Mouse (Mus musculus) limb, embryonic 14.5 days (tissue): Measurements from ENCODE around the gene Ciita. TPM values are rescaled to one million over a fixed set of nuclear protein-coding genes. Genes with fewer than 3 reads are reported as not detected.

Experiments used
- ATAC-seq: fragments of 200-750 bp; cut with Nextera tagmentation; 2 replicates; pipeline ENCODE4 v1.8.0; 2017; ENCODE audit warnings: low read depth, moderate number of reproducible peaks, moderate TSS enrichment; ENCODE audit not compliant: low FRiP score
- DNase-seq: peaks from one replicate; pipeline ENCODE4 v3.0.0-alpha.2; 2015; ENCODE audit warnings: low spot score
- H3K27ac ChIP-seq: fragments of 300-500 bp; sonication (generic); replicated peaks from 2 replicates; pipeline ENCODE4 v1.5.1; 2014; ENCODE audit warnings: low read depth, mild to moderate bottlenecking, low read length, moderate library complexity, mixed read lengths
- H3K27me3 ChIP-seq: fragments of 300-500 bp; sonication (generic); 2 replicates; pipeline ENCODE4 v1.6.1; 2014; ENCODE audit warnings: low read length, mixed read lengths; ENCODE audit not compliant: control insufficient read depth, insufficient read depth
- H3K36me3 ChIP-seq: fragments of 300-500 bp; sonication (generic); 2 replicates; pipeline ENCODE4 v1.6.1; 2014; ENCODE audit warnings: mild to moderate bottlenecking, low read length, moderate library complexity, mixed read lengths; ENCODE audit not compliant: control insufficient read depth, insufficient read depth
- H3K4me1 ChIP-seq: fragments of 300-500 bp; sonication (generic); 2 replicates; pipeline ENCODE4 v1.6.1; 2014; ENCODE audit warnings: antibody characterized with exemption, low read length, mixed read lengths; ENCODE audit not compliant: control insufficient read depth, insufficient read depth
- H3K4me2 ChIP-seq: fragments of 300-500 bp; sonication (generic); replicated peaks from 2 replicates; pipeline ENCODE4 v1.6.1; 2014; ENCODE audit warnings: low read depth, mild to moderate bottlenecking, low read length, moderate library complexity; ENCODE audit not compliant: severe bottlenecking
- H3K4me3 ChIP-seq: fragments of 300-500 bp; sonication (generic); replicated peaks from 2 replicates; pipeline ENCODE4 v1.5.1; 2014; ENCODE audit warnings: low read length
- H3K9ac ChIP-seq: fragments of 300-500 bp; sonication (generic); 2 replicates; pipeline ENCODE4 v1.6.1; 2014; ENCODE audit warnings: mild to moderate bottlenecking, low read depth, low read length, moderate library complexity; ENCODE audit not compliant: severe bottlenecking
- H3K9me3 ChIP-seq: fragments of 300-500 bp; sonication (generic); 2 replicates; pipeline ENCODE4 v1.6.1; 2016; ENCODE audit warnings: low read length; ENCODE audit not compliant: control insufficient read depth
- POLR2A ChIP-seq: fragments of 200-500 bp; IDR thresholded peaks from 2 replicates; pipeline ENCODE4 v1.8.0; 2012; ENCODE audit warnings: inconsistent platforms, mild to moderate bottlenecking, moderate library complexity, borderline replicate concordance; ENCODE audit not compliant: insufficient read depth, insufficient read length; ENCODE audit errors: extremely low read depth
- WGBS: fragments of 180-500 bp; shearing (Covaris S2); extraction: QIAGEN DNeasy Blood & Tissue Kit; methylation state at CpG from one replicate; pipeline ENCODE4 v1.1.7; 2014; 5-methylcytosine and 5-hydroxymethylcytosine counted together
- polyA plus RNA-seq, 2 experiments: library from polyadenylated mRNA; depleted of rRNA in 1 of 2; stranded (reverse) in 1 of 2; unstranded in 1 of 2; fragments of >200 nt; fragmentation: Nextera tagmentation in 1 of 2; extraction: Ambion mirVana in 1 of 2; gene quantifications; 2 replicates each; pipeline versions ENCODE4 v1.2.1 to v1.2.3; 2012 to 2014

The Ciita gene
- polyA plus RNA-seq, 2 experiments: 0.10 to 0.44 TPM

DNA sequence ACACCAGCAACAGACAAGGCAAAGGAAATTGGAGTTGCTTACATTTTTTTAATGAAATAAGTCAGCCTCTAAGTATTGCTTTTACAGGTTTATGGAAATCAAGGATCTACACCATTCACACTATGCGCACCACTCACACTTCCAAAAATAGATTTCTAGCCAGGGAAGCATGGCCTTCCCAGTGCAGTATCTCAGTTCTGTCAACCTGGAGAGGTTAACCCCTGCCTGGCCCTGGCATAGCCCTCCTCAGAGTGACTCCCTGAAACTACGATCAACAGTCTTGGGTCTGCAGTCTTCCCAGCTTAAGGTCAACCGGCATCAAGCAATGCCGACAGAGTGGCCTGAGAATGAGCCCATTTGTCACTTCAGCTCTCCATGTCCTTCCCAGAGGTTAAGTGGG is 50.3 kb downstream of the Ciita start:
- Histone ChIP-seq H3K9me3 (no peaks in the 10 kb centered on the region), H3K9ac (no peak overlapping the region), H3K4me3 (no peak overlapping the region), H3K27ac (no peak overlapping the region), H3K4me2 (no peak overlapping the region), H3K36me3 (peaks cover 34% of the 10 kb centered on the region), H3K4me1 (no peaks in the 10 kb centered on the region), H3K27me3 (no peaks in the 10 kb centered on the region)
- ATAC-seq (no peak), DNase-seq (no peak)
- 95% methylated on average over 4 of the region's 4 CpGs for WGBS
- TF ChIP-seq POLR2A: no peak

DNA sequence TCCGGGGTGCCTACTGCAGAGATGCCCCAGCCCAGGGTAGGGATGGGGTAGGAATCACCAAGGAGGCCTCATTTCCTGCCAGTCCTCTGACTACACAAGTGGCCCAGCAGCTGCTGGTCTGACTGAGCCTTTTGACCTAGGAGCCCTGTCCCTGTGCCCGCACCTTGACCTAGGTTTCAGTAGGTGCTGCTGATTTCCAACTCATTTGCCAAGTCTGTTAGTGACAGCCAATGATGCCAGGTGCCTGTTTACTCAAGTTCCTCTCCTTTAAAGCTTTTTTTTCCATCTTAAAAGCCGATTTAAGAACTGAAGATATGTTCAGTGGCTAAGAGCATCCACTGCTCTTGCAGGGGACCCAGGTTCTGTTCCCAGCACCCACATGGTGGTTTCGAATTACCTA is 53.9 kb downstream of the Ciita start:
- ATAC-seq (no peak), DNase-seq (no peak)
- Histone ChIP-seq H3K27me3 (no peaks in the 10 kb centered on the region), H3K9ac (no peak overlapping the region), H3K4me3 (no peak overlapping the region), H3K9me3 (no peaks in the 10 kb centered on the region), H3K27ac (no peak overlapping the region), H3K36me3 (peaks cover 52% of the 10 kb centered on the region), H3K4me2 (no peak overlapping the region), H3K4me1 (no peaks in the 10 kb centered on the region; the same call in 1 of the 2 replicates)
- TF ChIP-seq POLR2A: no peak
- WGBS: 92% methylated on average over 4 of the region's 4 CpGs

DNA sequence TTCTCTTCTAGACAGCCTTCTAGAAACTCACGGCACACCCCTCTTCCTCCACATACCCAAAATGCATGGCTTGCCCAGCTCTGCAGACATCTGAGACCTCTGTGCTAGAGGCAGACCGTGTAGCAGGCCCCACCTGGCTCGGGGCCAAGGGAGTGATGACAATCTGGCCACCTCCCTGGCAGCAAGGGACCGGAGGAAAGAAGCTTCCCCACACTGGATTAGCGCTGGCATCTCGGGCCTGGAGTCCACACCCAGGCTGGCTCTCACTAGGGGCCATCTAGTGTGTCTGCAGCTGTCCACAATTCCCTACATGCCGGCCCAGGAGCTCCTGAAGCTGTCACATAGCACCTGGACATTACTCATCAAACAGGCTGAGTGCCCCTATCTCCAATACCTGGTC is 54.7 kb downstream of the Ciita start:
- H3K9me3 ChIP-seq: no peaks in the 10 kb centered on the region
- 76% methylated on average over 7 of the region's 7 CpGs for WGBS
- H3K4me3 ChIP-seq: no peak overlapping the region
- H3K4me1 ChIP-seq: peaks cover 7% of the 10 kb centered on the region
- no peak overlapping the region for H3K9ac ChIP-seq
- no peak overlapping the region for H3K4me2 ChIP-seq
- TF ChIP-seq POLR2A: no peak
- DNase-seq (peak; percentile 28), ATAC-seq (no peak)
- no peak overlapping the region for H3K27ac ChIP-seq
- H3K27me3 ChIP-seq: no peaks in the 10 kb centered on the region
- H3K36me3 ChIP-seq: peaks cover 49% of the 10 kb centered on the region

DNA sequence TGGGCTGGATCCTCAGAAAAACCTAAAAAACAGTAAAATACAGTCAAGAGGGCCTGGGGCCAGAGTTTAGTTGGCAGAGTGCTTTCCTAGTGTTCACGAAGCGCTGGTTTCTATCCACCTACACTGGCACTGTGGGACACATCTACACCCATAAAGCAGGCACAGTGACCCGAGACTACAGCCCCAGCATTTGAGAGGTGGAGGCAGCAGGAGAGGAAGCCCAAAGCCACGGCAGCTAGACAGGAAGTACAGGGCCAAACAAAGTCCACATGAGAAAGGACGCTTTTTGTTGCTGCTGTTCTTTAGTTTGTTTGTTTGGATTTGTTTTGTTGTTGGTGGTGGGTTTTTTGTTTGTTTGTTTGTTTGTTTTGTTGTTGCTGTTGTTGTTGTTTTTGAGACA is 56.5 kb downstream of the Ciita start:
- ATAC-seq (no peak), DNase-seq (no peak)
- 74% methylated on average over 5 of the region's 5 CpGs for WGBS
- Histone ChIP-seq H3K9me3 (no peaks in the 10 kb centered on the region), H3K4me1 (peaks cover 24% of the 10 kb centered on the region), H3K9ac (no peak overlapping the region), H3K4me3 (no peak overlapping the region), H3K27me3 (no peaks in the 10 kb centered on the region), H3K4me2 (no peak overlapping the region), H3K27ac (no peak overlapping the region), H3K36me3 (peaks cover 38% of the 10 kb centered on the region)
- TF ChIP-seq POLR2A: no peak

DNA sequence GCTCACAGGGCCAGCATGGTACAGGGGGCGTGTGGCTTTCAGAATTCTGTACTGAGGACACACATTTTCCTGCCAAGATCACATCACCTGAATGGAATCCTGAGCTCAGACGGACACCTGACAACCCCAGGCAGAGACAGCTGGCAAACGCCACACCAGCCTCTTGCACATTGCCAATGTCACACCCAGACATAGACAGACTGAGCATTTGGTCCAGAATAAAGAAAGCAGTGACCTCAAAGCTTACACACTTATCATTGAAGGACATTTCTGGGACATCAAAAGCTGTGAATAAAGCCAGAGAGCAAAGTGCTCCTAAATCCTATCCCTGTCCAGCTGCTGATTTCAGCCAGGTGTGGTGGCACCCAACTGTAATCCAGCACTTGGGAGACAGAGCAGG is 57.1 kb downstream of the Ciita start:
- no peak for DNase-seq
- Histone ChIP-seq H3K4me2 (no peak overlapping the region), H3K27ac (no peak overlapping the region), H3K27me3 (no peaks in the 10 kb centered on the region), H3K4me1 (peaks cover 26% of the 10 kb centered on the region), H3K36me3 (peaks cover 31% of the 10 kb centered on the region), H3K9ac (no peak overlapping the region), H3K4me3 (no peak overlapping the region), H3K9me3 (no peaks in the 10 kb centered on the region)
- TF ChIP-seq POLR2A: no peak
- ATAC-seq: no peak
- WGBS: 73% methylated on average over 3 of the region's 3 CpGs
